Mouse (Mus musculus): ENCODE measurements around the gene Heca.
"Not testable (repeated sequence)": the region's sequence is repeated elsewhere in the genome, so short reads cannot be mapped to it uniquely, and the experiment has no call there.

The Heca gene

DNA sequence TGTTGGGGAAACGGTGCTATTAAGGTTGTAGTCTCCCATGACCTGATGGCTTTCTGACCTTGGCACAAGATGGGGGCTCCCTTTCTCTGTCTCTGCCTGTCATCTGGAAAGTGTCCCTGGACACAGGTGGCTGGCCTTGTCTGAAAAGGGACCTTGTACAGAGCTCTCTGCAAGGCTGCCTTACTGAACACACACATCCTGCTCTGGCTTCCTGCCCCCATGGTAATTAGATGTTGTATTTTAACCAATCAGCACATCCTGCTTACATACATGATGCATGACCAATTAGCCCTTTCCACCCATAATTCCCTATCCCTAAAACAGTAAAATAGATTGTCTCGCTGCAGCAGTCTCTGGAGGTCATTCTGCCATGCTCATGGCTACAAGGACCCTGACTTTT, 67.1 kb downstream of the Heca start:
- no peak for DNase-seq (ENCODE audit: low read depth, low spot score)

DNA sequence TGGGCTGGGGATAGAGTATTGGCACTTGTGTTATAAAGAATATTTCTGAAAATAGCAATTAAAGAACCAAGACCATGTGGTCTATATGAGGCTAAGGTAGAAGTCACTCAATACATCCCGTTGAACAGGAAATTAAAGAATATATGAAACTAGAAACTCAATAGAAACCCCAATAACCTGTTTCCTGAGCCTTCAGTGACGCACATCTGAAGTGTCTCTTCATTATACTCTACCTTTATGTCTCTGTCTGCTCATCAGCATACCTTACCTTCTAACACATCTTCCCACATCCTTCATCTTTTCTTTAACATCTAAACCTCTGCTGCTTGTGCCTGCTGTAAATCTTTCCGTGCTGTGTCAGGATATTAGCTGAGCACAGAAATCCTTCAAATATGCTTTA, 67.8 kb downstream of the Heca start:
- no peak for DNase-seq (ENCODE audit: low read depth, low spot score)

- no peak for DNase-seq (ENCODE audit: low read depth, low spot score)
Measured at GRCm38 (mm10) chr10:17878002-17878919, 69.6 kb downstream of the Heca start.

- DNase-seq (ENCODE audit: low read depth, low spot score): peak; percentile 46
Measured at GRCm38 (mm10) chr10:17869822-17870662, 77.8 kb downstream of the Heca start.

DNA sequence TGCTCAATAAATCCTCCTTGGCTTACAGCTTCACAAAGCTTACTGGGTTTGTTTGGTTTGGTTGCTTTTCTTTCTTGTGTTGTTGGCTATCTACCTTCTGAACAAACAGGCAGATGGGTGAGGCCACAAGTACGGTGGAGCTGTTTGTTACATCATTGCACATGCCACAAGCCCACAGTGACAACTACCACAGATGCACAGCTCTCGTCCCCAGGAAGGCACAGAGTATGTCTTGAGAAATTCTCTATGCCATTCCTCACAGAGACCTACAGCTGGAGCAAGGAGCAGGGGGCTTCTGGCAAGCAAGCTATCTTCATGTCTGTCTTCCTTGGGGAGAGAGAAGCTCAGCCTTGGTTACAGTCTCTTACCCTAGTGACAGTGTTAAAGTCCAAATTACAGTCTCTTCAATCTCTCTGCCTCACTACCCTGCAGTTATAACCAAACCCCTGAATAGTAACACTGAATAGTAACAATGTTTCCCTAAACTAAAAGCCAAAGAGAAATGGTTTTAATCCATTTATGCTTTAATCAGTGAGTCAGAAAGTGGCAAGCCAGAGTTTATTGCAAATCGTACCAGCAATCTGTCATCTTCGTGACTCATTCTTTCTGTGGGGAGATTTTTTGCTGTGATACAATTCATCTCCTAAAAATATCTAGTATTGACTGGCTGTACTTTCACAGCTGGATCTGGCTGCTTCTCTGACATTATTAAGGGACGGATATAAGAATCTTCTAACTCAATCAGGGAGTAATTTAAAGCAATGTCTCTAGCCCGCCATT, 87.0 kb downstream of the Heca start:
- no peak for DNase-seq (ENCODE audit: low read depth, low spot score)

- no peak for DNase-seq (ENCODE audit: low read depth, low spot score)
Measured at GRCm38 (mm10) chr10:17857647-17858261, 90.1 kb downstream of the Heca start.

- no peak for DNase-seq (ENCODE audit: low read depth, low spot score)
Measured at GRCm38 (mm10) chr10:17844781-17845537, 102.9 kb downstream of the Heca start.

GRCm38 (mm10) chr10:17842030-17842429, 105.8 kb downstream of the Heca start:
- DNase-seq (ENCODE audit: low read depth, low spot score): no peak

DNA sequence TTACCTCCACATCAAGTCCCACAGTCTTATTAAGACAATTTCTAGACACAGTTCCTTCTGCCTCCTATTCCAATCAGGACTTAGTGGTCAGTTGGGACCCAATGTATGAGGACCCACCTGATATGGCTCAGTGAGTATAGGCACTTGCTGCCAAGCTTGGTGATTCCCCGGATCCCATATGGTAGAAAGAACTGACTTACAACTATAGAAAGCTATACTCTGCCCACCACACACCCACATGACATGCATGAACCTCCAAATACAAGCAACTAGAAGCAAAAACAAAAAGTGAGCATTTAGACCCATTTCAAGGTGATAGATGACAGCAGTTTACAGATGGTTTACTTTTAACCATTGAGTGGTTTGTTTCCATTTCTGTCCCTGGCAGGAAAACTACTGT, 111.6 kb downstream of the Heca start:
- no peak for DNase-seq (ENCODE audit: low read depth, low spot score)

DNA sequence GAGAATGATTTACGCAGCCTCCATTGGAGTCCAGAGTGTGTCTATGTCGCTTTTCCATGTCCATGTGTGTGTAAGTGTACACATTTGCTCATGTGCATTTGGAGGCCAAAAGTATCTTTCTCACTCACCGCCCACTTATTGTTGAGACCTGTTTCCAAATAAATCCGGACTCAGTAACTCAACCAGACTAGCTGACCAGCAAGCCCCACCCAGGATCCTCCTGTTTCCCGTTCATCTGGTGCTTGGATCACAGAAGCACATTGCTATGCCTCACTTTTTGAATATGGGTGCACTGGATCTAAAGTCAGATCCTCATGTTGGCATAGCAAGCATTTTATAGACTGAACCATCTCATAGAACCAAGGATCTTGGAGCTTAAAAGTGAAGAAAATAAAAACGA, 112.8 kb downstream of the Heca start:
- DNase-seq (ENCODE audit: low read depth, low spot score): no peak

DNA sequence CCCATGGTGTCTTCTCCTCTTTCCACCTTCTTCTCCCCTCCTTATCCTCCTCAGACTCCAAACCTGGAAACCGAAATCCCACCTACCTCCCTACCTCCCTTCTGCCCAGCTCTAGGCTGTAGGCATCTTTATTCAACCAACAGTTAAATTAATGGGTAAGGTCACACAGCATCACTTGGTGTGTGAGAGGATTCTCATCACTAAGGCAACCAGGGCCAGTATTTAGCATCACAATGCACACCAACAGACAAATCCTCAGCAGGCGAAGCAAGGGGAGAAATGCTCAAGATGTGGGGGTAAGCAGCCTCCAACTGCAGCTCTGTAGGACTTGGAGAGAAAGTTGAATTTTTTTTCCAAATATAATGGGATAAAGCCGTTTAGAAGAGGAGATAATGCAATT, 116.8 kb downstream of the Heca start:
- no peak for DNase-seq (ENCODE audit: low read depth, low spot score)

GRCm38 (mm10) chr10:17829205-17829604, 118.7 kb downstream of the Heca start:
- no peak for DNase-seq (ENCODE audit: low read depth, low spot score)

GRCm38 (mm10) chr10:17827391-17827790, 120.5 kb downstream of the Heca start:
- no peak for DNase-seq (ENCODE audit: low read depth, low spot score)

- DNase-seq (ENCODE audit: low read depth, low spot score): not testable (repeated sequence)
Measured at GRCm38 (mm10) chr10:17820422-17820821, 127.4 kb downstream of the Heca start.
